Mouse (Mus musculus) cortical plate, adult 2 months (tissue): Measurements from ENCODE around the gene Capn8. TPM values are rescaled to one million over a fixed set of nuclear protein-coding genes. Genes with fewer than 3 reads are reported as not detected.

Experiments used
- H3K27ac ChIP-seq: fragments of 200-500 bp; 2 replicates; pipeline ENCODE4 v1.5.1; 2012; ENCODE audit warnings: low read length, control low read depth, inconsistent platforms; ENCODE audit not compliant: insufficient read depth
- H3K4me1 ChIP-seq: fragments of 200-500 bp; 2 replicates; pipeline ENCODE4 v1.6.1; 2011; ENCODE audit warnings: low read length; ENCODE audit not compliant: control insufficient read depth, insufficient read depth
- H3K4me3 ChIP-seq: fragments of 200-500 bp; 2 replicates; pipeline ENCODE4 v1.5.1; 2011; ENCODE audit warnings: mild to moderate bottlenecking, low read length, control low read depth; ENCODE audit not compliant: insufficient read depth
- CTCF ChIP-seq: fragments of 200-500 bp; IDR thresholded peaks from 2 replicates; pipeline ENCODE4 v1.5.1; 2011; ENCODE audit warnings: mild to moderate bottlenecking, control low read depth, low read length; ENCODE audit not compliant: insufficient read depth; ENCODE audit errors: extremely low read depth
- POLR2A ChIP-seq: fragments of 200-500 bp; IDR thresholded peaks from 2 replicates; pipeline ENCODE4 v1.6.1; 2011; ENCODE audit warnings: mild to moderate bottlenecking, low read length, control low read depth; ENCODE audit not compliant: insufficient read depth; ENCODE audit errors: extremely low read depth
- polyA plus RNA-seq: library from polyadenylated mRNA; depleted of rRNA; stranded (reverse); fragments of >200 nt; gene quantifications from 2 replicates; pipeline ENCODE4 v1.2.3, GENCODE M21; 2012

The Capn8 gene
- polyA plus RNA-seq, 1 experiment = 0.04 TPM

DNA sequence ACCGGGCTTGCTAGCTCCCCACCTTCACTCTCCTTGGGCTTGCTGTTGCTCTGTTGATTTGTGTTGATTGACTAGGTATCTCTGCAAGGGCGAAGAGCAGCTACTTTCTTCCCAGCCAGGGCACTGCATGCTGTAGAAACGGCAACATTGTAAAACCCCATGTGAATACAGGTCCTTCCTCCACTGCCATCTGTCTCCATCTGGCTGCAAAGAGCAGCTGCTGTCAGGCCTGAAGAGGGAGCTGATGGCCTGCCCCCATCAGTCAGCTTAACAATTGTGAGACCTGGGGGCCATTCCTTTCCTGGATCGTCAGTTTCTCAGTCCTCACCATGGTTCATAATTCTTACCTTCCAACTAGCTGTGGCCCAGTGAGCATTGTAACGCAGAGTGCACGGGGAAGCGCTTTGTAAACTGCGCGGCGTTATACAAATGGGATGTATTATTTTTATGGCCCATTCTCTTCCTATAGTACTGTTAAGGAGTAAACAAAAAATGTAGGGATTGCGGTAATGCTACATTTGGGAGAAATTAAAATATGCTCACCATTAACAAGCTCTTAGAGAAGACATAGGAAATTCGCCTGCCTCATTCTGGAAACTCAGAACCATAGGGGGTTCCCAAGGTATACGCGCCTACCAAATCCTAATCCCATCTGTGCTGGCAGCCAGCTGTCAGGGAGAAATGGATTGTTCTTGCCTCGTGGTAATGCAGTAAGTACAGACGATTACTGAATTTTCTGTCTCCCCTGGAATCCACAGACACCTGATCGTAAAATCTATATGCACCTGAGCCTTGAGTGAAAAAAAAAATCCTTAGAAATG, 40.7 kb downstream of the Capn8 start:
- peak; percentile 19; the same call in 1 of the 2 replicates for TF ChIP-seq CTCF
- TF ChIP-seq POLR2A = no peak
- H3K4me1 ChIP-seq = no peaks in the 10 kb centered on the region

DNA sequence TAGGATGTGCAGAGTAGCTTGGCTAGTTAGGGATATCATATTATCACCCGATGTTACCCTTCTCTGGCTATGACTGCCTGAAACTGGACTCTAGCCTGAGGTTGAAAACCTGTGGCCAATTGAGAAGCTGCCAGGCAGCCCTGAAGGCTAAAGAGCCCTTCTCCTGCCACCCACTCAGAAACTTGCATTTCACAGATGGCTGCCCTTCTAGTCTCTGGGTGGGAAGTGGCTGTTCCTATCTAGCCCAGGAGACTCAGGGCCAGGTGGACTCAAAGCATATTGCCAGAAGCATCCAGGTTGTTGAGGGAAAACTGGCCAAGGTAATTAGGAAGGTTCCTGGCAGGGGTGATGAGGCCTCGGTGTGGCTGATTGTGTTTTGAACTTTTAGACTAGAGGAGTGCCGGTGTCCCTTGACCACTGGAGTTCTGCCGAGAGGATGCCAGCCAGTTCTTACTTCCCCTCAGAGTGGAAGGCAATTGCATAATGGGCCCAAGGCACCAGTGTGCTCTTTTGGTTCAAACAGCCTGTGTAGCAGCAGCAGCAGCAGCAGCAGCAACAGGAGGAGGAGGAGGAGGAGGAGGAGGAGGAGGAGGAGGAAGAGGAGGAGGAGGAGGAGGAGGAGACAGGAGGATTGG, 45.0 kb downstream of the Capn8 start:
- H3K27ac ChIP-seq = no peak overlapping the region
- TF ChIP-seq CTCF (no peak), POLR2A (no peak)
- H3K4me1 ChIP-seq = no peaks in the 10 kb centered on the region
- no peak overlapping the region for H3K4me3 ChIP-seq

More for the DNA sequence above, 40.7 kb downstream of the Capn8 start:
- Histone ChIP-seq H3K27ac (no peak overlapping the region), H3K4me3 (no peak overlapping the region)

DNA sequence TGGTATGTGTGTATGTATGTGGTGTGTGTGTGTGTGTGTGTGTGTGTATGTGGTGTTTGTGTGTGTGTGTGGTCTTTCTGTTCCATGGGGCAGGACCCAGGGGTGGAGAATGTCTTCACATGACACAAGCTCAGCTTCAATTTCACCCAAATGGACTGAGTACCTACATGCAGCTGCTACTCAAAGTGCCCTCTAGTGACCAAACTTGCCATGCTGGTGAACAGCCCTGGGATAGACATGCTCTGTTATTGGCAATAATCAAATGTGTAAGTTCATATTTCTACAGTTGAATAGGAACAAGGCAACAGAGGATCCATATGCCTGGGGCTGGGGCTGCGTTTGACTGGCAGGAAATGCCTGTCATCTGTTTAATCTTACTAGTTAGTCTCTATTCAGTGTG, 50.7 kb downstream of the Capn8 start:
- no peaks in the 10 kb centered on the region for H3K4me1 ChIP-seq
- H3K4me3 ChIP-seq = no peak overlapping the region
- H3K27ac ChIP-seq = no peak overlapping the region
- 0 out of 2 replicates have a peak, but pooled peaks have one; percentile 26 for TF ChIP-seq CTCF
- TF ChIP-seq POLR2A = no peak

DNA sequence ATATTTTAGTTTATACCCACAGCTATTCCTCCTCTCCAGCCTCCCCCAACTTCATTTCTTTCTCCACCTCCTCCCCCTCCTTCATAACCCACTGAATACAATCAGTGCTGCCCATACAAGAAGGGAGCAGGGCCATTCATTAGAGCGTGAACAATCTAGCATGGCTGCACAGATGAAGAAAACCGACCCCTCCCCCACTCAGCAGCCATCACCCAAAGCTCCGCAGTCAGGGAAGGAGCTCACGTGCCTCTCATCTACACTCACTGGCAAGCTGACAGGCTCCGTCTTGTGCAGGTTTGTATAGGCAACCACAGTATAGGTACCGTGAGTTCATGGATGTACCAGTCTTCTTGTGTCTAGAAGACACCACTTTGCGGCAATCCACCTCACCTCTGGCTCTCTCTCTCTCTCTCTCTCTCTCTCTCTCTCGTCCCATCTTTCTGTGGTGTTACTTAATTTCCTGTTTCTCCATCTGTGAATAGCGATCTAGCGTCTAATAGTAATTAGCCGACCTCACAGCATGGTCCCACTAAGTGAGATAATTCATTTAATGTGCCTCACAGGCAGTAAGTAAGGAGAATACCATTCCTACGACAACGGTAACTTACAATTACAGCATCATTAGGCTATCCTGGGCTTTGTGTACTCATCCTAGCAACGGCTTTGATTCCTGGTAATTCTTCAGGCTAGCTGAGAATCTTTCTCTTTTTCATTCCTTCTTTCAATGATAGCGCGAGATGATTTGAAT, 53.6 kb downstream of the Capn8 start:
- no peak for TF ChIP-seq POLR2A
- TF ChIP-seq CTCF = no peak
- H3K4me3 ChIP-seq = no peak overlapping the region
- H3K4me1 ChIP-seq = no peaks in the 10 kb centered on the region
- no peak overlapping the region for H3K27ac ChIP-seq

GRCm38 (mm10) chr1:182620470-182620869, 55.7 kb downstream of the Capn8 start:
- H3K4me1 ChIP-seq = no peaks in the 10 kb centered on the region
- H3K4me3 ChIP-seq = no peak overlapping the region
- TF ChIP-seq POLR2A (no peak), CTCF (no peak)
- no peak overlapping the region for H3K27ac ChIP-seq

GRCm38 (mm10) chr1:182621256-182621655, 56.4 kb downstream of the Capn8 start:
- TF ChIP-seq CTCF (no peak), POLR2A (no peak)
- Histone ChIP-seq H3K4me3 (no peak overlapping the region), H3K27ac (no peak overlapping the region), H3K4me1 (no peaks in the 10 kb centered on the region)

DNA sequence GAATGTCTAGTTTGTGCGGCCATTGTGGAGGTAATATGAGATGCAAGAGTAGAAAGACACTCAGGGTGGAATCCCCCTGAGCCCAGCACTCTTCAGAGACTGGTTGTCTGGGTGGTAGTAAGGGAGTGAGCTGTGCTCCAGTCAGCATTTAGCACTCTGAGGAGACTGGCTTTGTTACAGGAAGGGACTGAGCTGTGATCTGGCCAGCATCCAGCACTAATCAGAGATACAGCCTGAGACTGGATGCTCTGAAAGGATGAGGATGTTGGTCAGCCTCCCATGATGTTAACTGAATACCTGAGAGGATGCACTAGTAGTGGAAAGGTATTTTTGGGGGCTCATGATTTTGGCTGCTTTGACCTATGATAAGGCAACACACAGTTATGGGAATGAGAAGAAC, 61.4 kb downstream of the Capn8 start:
- no peaks in the 10 kb centered on the region for H3K4me1 ChIP-seq
- no peak overlapping the region for H3K4me3 ChIP-seq
- no peak overlapping the region for H3K27ac ChIP-seq
- TF ChIP-seq CTCF = no peak
- TF ChIP-seq POLR2A = no peak

GRCm38 (mm10) chr1:182629228-182629627, 64.4 kb downstream of the Capn8 start:
- Histone ChIP-seq H3K4me1 (no peaks in the 10 kb centered on the region), H3K27ac (no peak overlapping the region), H3K4me3 (no peak overlapping the region)
- TF ChIP-seq POLR2A (no peak), CTCF (no peak)

GRCm38 (mm10) chr1:182633712-182634294, 69.0 kb downstream of the Capn8 start:
- Histone ChIP-seq H3K4me1 (no peaks in the 10 kb centered on the region), H3K27ac (no peak overlapping the region), H3K4me3 (no peak overlapping the region)
- no peak for TF ChIP-seq POLR2A
- TF ChIP-seq CTCF = no peak

- TF ChIP-seq CTCF = no peak
- TF ChIP-seq POLR2A = no peak
- Histone ChIP-seq H3K4me1 (no peaks in the 10 kb centered on the region), H3K4me3 (no peak overlapping the region), H3K27ac (no peak overlapping the region)
These were observed 74.2 kb downstream of the Capn8 start for GRCm38 (mm10) chr1:182639016-182639415.
